Mouse (Mus musculus) mouse embryonic stem cell (cell line): ENCODE measurements around the gene Tiparp.

Source experiments
- in situ Hi-C, 2 experiments: fragments of 300-500 bp; cut with MboI; formaldehyde crosslinking; loops; 1 replicate in 1 of 2; 3 replicates in 1 of 2; pipeline ENCODE4 v1.14.3; 2019 to 2020; ENCODE audit warnings: low sequenced_read_pairs in 2 of 2, low pct_unique_long_range_greater_than_20kb in 1 of 2, mixed read lengths in 1 of 2; ENCODE audit not compliant: unreplicated experiment in 1 of 2

The Tiparp gene

DNA sequence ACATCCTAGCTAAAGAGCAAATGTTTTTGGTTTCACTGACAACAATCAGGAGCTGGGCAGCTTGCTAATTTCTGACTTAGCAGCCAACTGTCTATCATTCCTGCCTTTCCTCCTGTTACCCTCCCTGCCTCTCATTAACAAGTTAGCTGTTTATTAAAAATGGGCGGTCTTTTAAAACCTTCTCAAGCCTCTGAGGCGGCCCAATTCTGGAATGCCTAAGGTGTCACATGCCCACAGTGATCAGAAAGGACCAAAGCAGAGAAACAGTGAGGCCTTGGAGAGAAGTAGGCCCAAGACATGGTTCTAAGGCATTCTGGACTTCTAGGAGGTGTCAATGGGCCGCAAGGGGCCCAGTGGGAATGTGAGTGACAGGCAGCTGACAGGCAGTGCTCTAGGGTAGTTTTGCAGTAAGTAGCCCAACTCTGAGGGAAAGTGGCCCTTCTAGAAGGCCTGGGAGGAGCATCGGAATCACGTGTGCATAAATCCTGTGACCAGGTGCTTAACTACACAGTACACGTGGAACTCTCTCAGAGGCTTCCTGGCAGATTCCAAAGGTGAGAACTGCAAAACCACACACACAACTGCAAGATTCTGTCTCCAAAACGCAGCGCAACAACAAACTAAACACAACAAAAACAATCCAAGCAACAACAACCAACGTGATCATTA is 37.6 kb downstream of the Tiparp start:
- in situ Hi-C loops = no loop called here

DNA sequence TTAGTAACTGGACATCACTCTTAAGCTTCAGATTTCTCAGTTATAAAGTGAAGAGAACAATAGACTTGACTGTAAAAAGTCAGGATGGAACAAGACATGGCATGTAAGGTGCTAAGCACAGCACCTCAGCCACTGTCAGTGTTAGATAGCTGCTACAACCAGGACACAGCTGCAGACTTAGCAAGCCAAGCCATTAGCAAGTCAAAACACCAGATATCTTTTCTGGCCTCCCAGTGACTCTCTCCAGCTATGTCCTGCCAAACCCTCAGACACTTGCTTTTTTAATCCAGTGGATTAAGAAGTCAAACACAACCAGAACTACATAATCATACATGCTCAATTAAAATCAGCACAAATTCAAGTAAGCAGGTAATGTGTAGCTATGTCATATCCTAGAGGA is 41.7 kb downstream of the Tiparp start:
- in situ Hi-C loops = no loop called here

DNA sequence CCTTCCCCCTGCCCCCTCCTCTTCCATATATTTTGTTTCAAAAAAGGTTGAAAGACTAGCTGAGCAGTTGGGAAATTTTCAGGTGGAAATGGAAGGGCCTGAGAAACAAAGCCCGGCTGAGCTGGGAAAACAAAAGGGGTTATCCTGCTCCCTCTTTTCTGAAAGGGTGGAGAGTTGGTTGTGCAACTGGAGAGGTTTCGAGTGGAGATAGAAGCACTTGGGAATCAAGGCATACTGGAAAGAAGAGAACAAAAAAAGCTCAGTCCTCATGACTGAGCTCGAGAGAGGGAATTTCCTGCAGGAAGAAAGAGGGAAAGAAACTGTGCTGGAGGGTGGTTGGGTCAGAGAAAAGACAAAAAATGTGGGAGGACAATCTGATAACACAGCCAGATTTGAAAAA is 45.3 kb downstream of the Tiparp start:
- in situ Hi-C loops = no loop called here

DNA sequence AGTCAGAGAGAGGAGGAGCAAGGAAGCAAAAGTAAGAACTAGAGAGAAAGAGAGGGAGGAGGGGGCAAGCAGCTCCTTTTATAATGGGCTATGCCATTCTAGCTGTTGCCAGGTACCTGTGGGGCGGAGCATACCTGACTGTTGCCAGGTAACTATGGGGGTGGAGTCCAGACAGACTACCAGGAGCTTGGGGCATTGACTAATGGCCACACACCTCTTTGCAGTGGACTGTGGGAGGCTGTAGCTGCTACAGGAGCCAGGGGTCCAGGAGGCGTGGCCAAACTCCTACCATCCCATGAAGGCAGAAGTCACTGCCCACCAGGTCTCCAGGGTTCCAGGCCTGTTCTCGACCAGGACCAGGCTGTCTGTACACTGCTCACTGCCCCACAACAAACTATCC is 49.4 kb downstream of the Tiparp start:
- in situ Hi-C loops = no loop called here

DNA sequence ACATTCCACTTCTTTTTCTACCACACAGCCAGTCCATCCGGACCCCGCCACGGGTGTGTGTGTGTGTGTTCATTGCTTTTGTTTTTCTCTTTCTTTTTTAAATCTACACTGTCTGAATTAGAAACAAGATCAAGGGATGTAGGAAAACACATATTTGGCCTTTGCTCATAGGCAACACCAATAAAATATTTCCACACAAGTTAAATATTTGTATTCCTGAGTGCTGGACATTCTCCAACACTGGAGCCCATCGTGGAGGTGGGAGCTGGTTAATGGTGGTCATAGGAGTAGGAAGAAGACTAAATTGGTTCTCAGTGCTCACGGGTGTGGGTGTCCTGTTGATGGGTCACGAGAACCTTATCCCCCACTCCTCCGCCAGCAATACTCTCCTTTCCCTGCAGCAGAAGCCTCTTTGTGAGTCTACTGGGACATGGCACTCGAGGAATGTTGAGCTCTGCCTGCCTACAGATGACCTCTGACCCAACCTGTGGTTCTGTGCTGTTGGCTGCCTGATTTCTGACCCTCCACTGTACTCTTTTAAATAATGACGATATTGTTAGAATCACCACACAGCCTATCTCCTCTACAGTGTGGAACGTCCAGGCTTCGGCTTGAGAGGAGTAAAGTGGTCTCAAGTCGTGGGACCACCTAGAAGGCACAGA is 51.2 kb downstream of the Tiparp start:
- in situ Hi-C loops = no loop called here

DNA sequence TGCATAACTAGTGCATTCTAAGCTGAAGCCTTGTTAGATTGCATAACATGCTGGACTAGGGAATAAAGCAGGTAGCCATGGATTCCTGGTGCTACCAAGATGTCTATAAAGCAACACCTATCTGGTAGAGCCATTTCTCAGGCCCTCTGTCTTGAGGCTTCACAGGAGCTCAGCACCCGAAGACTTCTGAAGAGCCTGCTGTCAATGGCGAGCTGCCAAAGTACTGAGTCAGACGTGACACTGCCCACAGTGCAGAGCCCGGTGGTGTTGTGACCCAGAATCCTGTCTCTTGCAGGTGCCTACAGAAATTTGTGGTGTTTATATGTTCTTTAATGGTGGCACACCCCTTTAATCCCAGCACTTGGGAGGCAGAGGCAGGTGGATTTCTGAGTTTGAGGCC is 53.4 kb downstream of the Tiparp start:
- in situ Hi-C loops = no loop called here

DNA sequence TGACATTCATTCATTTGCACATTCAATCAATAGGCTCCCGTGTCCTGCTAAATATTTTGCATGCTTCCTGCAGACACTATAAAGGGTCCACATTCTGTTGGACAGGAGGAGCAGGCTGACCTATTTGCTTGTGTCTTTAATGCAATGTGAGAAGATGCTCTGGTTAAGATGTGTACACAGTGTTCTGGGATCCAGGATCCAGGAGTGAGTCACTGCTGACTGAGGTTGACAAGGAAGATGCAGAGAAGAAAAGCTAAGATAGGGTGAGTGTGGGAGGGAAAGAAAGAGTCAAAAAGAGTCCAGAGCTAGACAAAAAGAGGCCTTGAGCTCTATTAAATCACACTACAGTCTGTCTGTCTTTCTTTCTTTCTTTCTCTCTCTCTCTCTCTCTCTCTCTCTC is 56.1 kb downstream of the Tiparp start:
- in situ Hi-C loops = no loop called here

DNA sequence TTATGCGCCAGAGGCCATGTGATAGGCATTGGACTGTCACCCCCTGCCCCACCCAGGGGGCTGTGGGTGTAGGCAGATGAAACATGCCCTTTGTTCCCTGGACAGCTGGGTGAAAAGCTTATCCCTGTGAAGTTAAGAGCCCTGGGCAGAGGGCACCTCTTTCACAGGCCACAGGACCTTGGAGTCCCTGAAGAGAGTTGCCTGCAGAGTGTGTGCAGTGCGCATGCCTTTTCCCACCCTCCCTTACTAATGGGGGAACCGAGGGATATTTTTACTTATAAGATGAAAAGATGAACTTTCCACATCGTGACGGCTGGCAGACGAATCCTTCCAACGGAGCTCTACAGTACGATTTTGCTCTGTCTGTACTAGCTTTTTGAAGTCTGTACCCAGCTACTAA is 57.1 kb downstream of the Tiparp start:
- in situ Hi-C loops = no loop called here

DNA sequence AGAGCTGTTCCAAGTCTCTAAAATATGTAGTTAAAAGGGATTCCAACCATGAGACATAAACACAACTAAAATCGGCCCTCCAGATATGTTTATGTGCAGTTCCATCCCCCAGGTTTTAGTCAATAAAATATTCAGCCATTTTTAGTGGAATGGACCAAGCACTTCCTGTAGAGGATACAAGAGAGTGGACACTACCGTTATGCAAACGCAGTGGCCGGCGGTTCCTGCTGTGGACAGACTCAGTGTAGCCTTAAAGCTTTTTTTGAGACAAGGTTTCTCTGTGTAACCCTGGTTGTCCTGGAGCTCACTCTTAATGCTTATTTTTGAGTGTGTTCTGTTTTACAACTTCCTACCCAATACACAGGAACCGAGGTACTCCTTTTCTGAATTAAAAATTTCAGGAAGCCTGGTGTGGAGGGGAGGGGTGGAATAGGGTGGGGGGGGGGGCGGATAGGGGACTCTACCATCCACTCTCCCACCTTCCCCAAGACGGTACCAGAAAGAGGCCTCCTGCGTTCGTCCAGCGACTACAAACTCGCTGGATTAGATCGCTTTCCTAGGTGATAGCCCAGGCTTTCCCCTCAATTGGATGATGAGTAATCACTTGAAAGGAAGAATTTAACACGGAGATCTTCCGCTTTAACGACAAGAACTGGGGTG is 57.7 kb downstream of the Tiparp start:
- in situ Hi-C loops = no loop called here

DNA sequence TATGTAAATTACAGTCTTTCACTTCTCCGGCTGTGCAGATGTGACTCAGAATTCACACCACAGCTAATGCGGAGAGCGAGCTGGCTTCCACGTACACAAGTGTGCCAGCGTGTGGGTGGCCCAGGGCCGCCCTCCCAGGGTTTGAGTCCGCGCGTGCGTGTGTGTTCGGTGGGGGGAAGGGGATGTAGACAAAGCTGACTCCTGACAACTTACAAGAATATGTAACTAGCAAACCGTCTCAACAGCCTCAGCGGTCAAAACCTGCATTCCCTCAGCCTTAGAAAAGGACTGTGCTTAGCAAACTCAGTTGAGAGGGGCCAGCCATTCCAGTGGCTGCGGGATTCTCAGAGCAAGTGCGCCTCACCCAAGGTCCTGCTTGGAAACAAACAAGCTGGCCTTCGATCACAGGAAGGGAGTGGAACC is 58.3 kb downstream of the Tiparp start:
- in situ Hi-C loops = no loop called here

DNA sequence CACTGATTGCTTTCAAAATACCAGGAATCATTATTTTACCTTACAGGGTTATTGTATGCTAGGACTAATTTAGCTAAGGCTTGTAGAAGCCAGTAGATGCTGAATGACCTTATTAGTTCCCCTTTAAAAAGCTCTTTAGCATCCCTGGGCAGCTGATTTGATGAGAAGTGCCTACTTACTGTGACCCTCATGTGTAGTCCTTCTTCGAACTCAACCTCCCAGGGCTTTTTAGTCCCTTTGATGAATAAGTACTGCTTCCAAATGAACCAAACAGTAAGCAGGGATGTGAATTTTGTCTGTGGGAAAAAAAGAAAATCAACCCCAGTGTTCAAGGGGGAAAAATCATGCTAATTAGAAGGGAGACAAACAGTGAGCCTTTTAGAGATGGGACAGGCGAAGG is 58.8 kb downstream of the Tiparp start:
- in situ Hi-C loops = no loop called here

DNA sequence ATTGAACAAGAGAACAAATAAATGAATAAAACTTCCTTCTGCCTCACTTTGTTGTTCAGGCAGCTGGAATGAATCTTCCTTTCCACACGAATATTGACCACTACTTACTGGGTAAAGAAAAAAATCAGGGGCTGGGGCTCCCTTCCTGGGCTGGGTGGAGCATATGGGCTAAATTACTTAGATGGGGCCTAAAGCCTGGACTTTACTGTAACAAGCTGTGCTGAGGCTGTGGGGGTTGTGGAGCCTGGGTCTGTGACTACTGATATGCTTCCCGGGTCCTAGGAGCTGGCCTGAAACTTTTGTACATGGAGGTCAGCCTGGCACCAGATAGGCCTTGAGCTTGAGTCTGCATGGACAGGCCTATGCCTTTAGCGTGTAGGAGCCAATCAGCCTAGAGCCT is 60.2 kb downstream of the Tiparp start:
- in situ Hi-C loops = no loop called here

DNA sequence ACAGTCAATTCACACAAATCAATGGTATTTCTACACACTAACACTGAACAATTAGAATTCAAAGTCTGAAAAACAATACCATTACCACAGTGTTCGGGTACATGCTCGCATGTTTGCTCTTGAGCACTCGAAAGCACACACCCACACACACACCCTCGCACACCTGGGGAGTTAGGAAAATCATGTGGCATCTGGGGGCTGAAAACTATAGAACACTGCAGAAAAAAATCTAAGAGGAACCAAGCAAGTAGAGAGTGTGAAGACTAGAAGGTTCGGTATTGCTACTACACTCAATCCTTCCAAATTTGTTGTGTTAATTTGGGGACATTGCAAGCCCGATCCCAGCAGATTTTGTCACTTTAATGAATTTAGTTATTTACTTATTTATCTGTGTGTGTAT is 64.6 kb downstream of the Tiparp start:
- in situ Hi-C loops = no loop called here

DNA sequence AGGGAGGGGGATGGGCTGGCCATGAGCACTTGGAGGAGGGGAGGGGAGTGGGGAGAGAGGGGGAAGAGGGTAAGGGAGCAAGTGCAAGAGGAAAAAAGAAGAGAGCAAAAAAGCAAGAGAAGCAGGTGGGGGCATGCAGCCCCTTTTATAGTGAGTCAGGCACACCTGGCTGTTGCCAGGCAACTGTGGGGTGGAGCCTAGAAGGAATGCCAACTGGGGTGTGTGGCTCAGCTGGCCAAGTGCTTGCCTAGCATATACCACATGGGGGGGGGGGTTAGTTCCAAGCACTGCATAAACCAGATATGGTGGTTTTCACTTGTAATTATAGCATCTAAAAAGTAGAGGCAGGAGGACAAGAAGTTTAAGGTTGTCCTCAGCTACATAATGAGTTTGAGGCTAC is 66.3 kb downstream of the Tiparp start:
- in situ Hi-C loops = no loop called here

DNA sequence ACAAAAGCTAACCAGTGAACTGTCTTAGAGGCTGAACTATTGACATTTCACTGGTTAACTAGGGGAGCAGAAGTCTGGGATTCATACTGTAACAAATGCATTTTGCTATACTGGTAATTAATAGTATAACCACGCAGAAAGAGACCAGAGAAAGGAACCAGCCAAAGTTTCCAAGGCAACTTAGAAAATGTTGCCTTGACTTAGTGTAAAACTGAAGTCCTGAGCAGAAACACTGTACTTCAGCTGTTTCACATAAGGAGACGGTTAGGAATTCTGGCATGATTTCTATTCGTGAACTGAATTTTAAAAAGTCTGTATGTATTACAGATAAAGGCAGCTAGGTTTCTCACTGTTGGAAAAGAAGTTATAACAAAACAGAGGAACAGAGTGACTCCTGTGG is 67.0 kb downstream of the Tiparp start:
- in situ Hi-C loops = no loop called here

DNA sequence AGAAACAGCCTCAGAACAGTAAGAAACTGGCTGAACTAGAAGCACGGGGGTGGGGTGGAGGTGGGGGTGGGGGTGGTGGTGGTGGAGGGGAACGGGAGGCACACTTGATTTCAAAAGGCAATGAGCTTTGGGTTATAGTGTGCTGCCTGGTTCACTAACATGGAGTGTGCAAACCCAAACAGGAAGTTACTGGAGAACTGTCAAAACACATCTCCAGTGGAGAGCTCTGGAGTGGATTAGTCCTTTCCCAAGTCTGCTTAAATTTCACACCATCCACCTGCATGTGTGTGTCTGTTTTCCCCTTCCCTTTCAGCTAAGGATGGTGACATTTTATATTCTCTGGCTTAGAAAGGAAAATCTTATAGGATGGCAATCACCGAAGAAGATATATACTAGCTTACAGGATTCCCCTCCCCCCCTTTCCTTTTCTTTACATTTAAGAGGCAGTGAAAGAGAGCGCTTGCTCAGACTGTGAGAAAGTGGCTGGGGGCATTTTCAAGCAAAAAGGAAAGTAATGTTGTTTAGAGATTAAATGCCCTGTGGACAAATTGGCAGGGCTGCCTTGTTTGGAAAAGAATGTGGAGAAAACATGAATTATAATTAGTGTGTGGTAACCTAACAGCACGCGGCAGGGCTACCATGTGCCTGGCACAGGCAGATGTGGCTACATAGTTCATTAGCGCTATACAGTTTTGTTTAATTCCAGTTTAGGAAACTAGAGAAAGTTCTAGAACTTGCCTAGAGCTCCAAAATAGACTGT is 70.0 kb downstream of the Tiparp start:
- in situ Hi-C loops = no loop called here

DNA sequence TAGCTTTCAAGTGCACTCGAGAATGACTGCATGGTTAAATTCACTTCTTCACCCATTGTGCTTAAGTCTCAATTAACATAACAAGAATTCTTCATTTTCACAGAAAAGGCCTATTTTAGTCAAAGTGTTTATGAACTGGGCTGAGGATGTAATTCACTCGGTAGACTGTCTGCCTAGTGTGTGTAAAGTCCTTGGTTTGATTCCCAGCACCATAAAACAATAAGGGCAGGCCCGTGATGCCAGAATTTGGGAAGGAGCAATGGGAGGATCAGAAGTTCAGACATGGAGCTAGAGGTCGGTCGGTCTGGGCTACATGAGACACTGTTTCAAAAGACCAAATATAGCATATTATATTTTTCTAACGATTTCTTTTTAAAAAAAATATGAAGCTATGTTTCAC is 70.9 kb downstream of the Tiparp start:
- in situ Hi-C loops = no loop called here

DNA sequence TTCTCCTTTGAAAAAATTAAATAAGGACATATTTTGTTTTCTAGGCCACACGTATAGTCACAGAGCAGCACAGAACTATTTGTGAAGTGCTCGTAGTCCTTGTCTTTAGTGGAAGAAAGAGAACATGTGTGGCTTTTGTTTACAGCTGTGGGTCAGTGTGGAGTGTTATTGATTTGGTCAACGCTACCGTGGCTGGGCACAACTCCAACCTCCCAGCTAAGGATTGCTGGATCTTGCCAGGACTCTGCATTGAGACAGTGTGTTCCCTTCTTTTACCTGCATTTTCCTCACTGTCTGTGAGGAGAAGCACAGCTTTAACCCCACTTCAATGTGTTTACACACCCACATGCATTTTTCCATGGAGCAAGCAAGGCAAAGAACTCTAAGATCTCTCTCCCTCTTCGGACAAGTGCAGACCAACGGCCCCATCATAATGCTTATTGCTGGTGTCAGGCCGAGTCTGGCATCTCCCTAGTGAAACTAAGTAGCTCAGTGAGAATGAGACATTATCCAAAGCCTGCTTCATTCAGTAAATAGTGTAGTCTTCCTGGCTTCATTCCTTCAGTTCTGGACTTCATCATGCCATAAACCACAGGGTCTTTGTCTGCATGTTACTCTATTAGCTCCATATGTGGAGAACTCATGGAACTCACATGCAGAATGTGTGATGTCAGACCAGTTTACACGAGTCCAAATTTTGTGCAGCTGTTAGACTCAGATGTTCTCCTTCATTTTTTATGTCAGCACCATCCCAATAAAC is 73.3 kb downstream of the Tiparp start:
- in situ Hi-C loops = no loop called here
